Mouse (Mus musculus) adipose tissue, adult 10 weeks (tissue): ENCODE results near the gene Eif1. TPM values are rescaled to one million over a fixed set of nuclear protein-coding genes. Genes with fewer than 3 reads are reported as not detected.

Experiments
- polyA plus RNA-seq: library from polyadenylated mRNA; stranded (reverse); fragments of 350-450 nt; fragmentation: Illumina TruSeq; extraction: RNeasy Lipid Tissue Mini Kit (QIAGEN cat#74804); gene quantifications from one replicate; pipeline ENCODE4 v1.2.3, GENCODE M21; 2014; ENCODE audit warnings: low read depth, low replicate concordance

The Eif1 gene
- 496 TPM for polyA plus RNA-seq

GRCm38 (mm10) chr11:100319492-100320171, at the start of gene Eif1:
Eif1 (plus strand) TSS chr11:100319885.

GRCm38 (mm10) chr11:100333944-100334457, 14.3 kb downstream of the Eif1 start, which contains the start of gene Gast:
Gast (plus strand) TSS chr11:100334407.

GRCm38 (mm10) chr11:100355972-100356818, 36.5 kb downstream of the Eif1 start, which contains the start of gene Hap1:
Hap1 (minus strand) TSS chr11:100356128.

Other genes starting within 250 kb of the Eif1 start
- 0.31 TPM for gene Krt32, start 231.7 kb upstream of the Eif1 start, polyA plus RNA-seq
- not detected for gene Krt35, start 223.6 kb upstream of the Eif1 start, polyA plus RNA-seq
- gene Krt36, start 214.3 kb upstream of the Eif1 start, polyA plus RNA-seq = 0.48 TPM
- gene Krt13, start 198.3 kb upstream of the Eif1 start, polyA plus RNA-seq = not detected
- gene Krt15, start 184.0 kb upstream of the Eif1 start, polyA plus RNA-seq = 10.5 TPM
- gene Krt19, start 171.2 kb upstream of the Eif1 start, polyA plus RNA-seq = 152 TPM
- gene Krt9, start 126.6 kb upstream of the Eif1 start, polyA plus RNA-seq = not detected
- gene Krt14, start 112.3 kb upstream of the Eif1 start, polyA plus RNA-seq = 34.6 TPM
- not detected for gene Krt16, start 71.0 kb upstream of the Eif1 start, polyA plus RNA-seq
- 2.0 TPM for gene Krt17, start 58.9 kb upstream of the Eif1 start, polyA plus RNA-seq
- gene Krt42, start 50.0 kb upstream of the Eif1 start, polyA plus RNA-seq = not detected
- not detected for gene Gast, start 14.5 kb downstream of the Eif1 start, polyA plus RNA-seq
- 33.4 TPM for gene Hap1, start 36.2 kb downstream of the Eif1 start, polyA plus RNA-seq
- gene Jup, start 77.9 kb downstream of the Eif1 start, polyA plus RNA-seq = 129 TPM
- gene P3h4, start 95.0 kb downstream of the Eif1 start, polyA plus RNA-seq = 22.9 TPM
- 17.5 TPM for gene Fkbp10, start 95.8 kb downstream of the Eif1 start, polyA plus RNA-seq
- 33.0 TPM for gene Nt5c3b, start 121.9 kb downstream of the Eif1 start, polyA plus RNA-seq
- gene Klhl10, start 122.0 kb downstream of the Eif1 start, polyA plus RNA-seq = 12.0 TPM
- 3.8 TPM for gene Klhl11, start 152.9 kb downstream of the Eif1 start, polyA plus RNA-seq
- gene Acly, start 208.1 kb downstream of the Eif1 start, polyA plus RNA-seq = 416 TPM
- 7.9 TPM for gene Ttc25, start 225.7 kb downstream of the Eif1 start, polyA plus RNA-seq